Mouse (Mus musculus) Muller cell, postnatal 12 days (primary cell): Measurements from ENCODE around the gene Lpin3.

Experiments
- DNase-seq: peaks from one replicate; pipeline ENCODE4 v3.0.0-alpha.2; 2015; ENCODE audit errors: inconsistent ontology term

Lpin3 gene

GRCm38 (mm10) chr2:160880453-160881195 lies at the start of gene Lpin3:
Gene Lpin3, plus strand, starts transcription at chr2:160880670.
- peak; percentile 78 for DNase-seq

GRCm38 (mm10) chr2:160840838-160841237 lies 39.6 kb upstream of the Lpin3 start:
- DNase-seq: no peak

- DNase-seq: no peak
These were observed 32.8 kb upstream of the Lpin3 start for GRCm38 (mm10) chr2:160847664-160848063.

GRCm38 (mm10) chr2:160848186-160848585 lies 32.3 kb upstream of the Lpin3 start:
- no peak for DNase-seq

- DNase-seq: no peak
These were observed 30.7 kb upstream of the Lpin3 start for GRCm38 (mm10) chr2:160849617-160850240.

- DNase-seq: no peak
These were observed 30.1 kb upstream of the Lpin3 start for GRCm38 (mm10) chr2:160850360-160850759.

- no peak for DNase-seq
These were observed 25.8 kb upstream of the Lpin3 start for GRCm38 (mm10) chr2:160854687-160855086.

- no peak for DNase-seq
These were observed 23.9 kb upstream of the Lpin3 start for GRCm38 (mm10) chr2:160856359-160857102.

- no peak for DNase-seq
These were observed 20.1 kb upstream of the Lpin3 start for GRCm38 (mm10) chr2:160860363-160860762.

GRCm38 (mm10) chr2:160864112-160864511 lies 16.4 kb upstream of the Lpin3 start:
- DNase-seq: no peak

GRCm38 (mm10) chr2:160865266-160865665 lies 15.2 kb upstream of the Lpin3 start:
- peak; percentile 59 for DNase-seq

- no peak for DNase-seq
These were observed 11.0 kb upstream of the Lpin3 start for GRCm38 (mm10) chr2:160869446-160869845.

- no peak for DNase-seq
These were observed 9.2 kb upstream of the Lpin3 start for GRCm38 (mm10) chr2:160871310-160871709.

- peak; percentile 78 for DNase-seq
These were observed 8.1 kb upstream of the Lpin3 start for GRCm38 (mm10) chr2:160872395-160872794.

- peak; percentile 97 for DNase-seq
These were observed 7.5 kb upstream of the Lpin3 start, which contains the start of gene Zhx3 for GRCm38 (mm10) chr2:160872890-160873382. Gene Zhx3, minus strand, starts transcription at chr2:160872998.

GRCm38 (mm10) chr2:160874231-160874877 lies 6.1 kb upstream of the Lpin3 start:
- DNase-seq: no peak

- DNase-seq: no peak
These were observed 4.4 kb upstream of the Lpin3 start for GRCm38 (mm10) chr2:160876115-160876514.

- no peak for DNase-seq
These were observed 1.1 kb downstream of the Lpin3 start for GRCm38 (mm10) chr2:160881462-160882101.

- no peak for DNase-seq
These were observed 2.0 kb downstream of the Lpin3 start for GRCm38 (mm10) chr2:160882436-160882835.

- no peak for DNase-seq
These were observed 3.4 kb downstream of the Lpin3 start for GRCm38 (mm10) chr2:160883912-160884311.

- DNase-seq: peak; percentile 24
These were observed 4.4 kb downstream of the Lpin3 start for GRCm38 (mm10) chr2:160884830-160885229.
